Mouse (Mus musculus) kidney, adult 2 months (tissue): ENCODE measurements around the gene Coq4.

Source experiments
- CTCF ChIP-seq: fragments of 200-500 bp; conservative IDR thresholded peaks from 2 replicates; pipeline ENCODE4 v1.5.1; 2011; ENCODE audit warnings: low read depth, mild to moderate bottlenecking, control low read depth, low read length, moderate library complexity, mixed read lengths; ENCODE audit not compliant: insufficient read depth, insufficient read length
- POLR2A ChIP-seq: fragments of 200-500 bp; IDR thresholded peaks from one replicate; pipeline ENCODE4 v1.6.1; 2011; ENCODE audit warnings: low read depth, low read length, control low read depth

- no peak for TF ChIP-seq POLR2A
- no peak for TF ChIP-seq CTCF
Observed at GRCm38 (mm10) chr2:29752397-29752796, 34.9 kb upstream of the Coq4 start.
